Mouse (Mus musculus) testis, adult 2 months (tissue): Measurements from ENCODE around the gene Rnft1.

Experiments
- CTCF ChIP-seq: fragments of 200-500 bp; IDR thresholded peaks from 2 replicates; pipeline ENCODE4 v1.5.1; 2012; ENCODE audit warnings: low read depth, mild to moderate bottlenecking, inconsistent platforms, low read length, moderate library complexity; ENCODE audit not compliant: control insufficient read depth, insufficient read depth, insufficient replicate concordance
- POLR2A ChIP-seq: fragments of 200-500 bp; IDR thresholded peaks from 2 replicates; pipeline ENCODE4 v1.6.1; 2012; ENCODE audit warnings: low read depth, mild to moderate bottlenecking, inconsistent platforms, low read length, moderate library complexity; ENCODE audit not compliant: control insufficient read depth

DNA sequence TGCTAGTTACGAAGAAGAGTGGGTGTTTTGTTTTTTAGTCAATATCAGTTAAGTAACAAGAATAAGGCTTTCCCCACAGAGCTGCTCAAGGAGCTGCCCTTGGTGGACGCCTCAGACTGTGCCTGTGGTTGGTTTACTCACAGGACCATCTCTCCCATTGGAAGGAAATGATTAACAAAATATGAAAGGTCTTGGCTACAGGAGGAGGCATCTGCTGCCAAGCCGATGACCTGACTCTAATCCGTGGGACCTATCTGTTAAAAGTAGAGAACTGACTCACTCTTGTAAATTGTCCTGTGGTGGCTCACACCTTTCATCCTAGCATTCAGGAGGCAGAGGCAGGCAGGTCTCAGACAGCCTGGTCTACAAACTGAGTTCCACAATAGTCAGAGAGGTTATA, 43.1 kb downstream of the Rnft1 start:
- TF ChIP-seq POLR2A = no peak
- no peak for TF ChIP-seq CTCF
